Mouse (Mus musculus) mammary gland, adult 2 months (tissue): Measurements from ENCODE around the gene Gpr137. TPM values are rescaled to one million over a fixed set of nuclear protein-coding genes. Genes with fewer than 3 reads are reported as not detected.

Experiments used
- polyA plus RNA-seq: library from polyadenylated mRNA; depleted of rRNA; stranded (reverse); fragments of >200 nt; gene quantifications from 2 replicates; pipeline ENCODE4 v1.2.3, GENCODE M21; 2012; ENCODE audit warnings: low replicate concordance; rRNA removed

Gene Gpr137
- polyA plus RNA-seq: 97.2 and 124 TPM in 2 replicates

GRCm38 (mm10) chr19:6942249-6942691 is at the start of gene Gpr137:
Gpr137 (minus strand) TSS chr19:6942480.

GRCm38 (mm10) chr19:6987061-6987903 is 45.0 kb upstream of the Gpr137 start, which contains the start of gene Vegfb:
Vegfb (minus strand) TSS chr19:6987651.

GRCm38 (mm10) chr19:6980381-6981093 is 38.3 kb upstream of the Gpr137 start, which contains the start of gene Fkbp2:
Fkbp2 (minus strand) TSS chr19:6980501.

GRCm38 (mm10) chr19:6975537-6976521 is 33.5 kb upstream of the Gpr137 start, which contains the start of gene Plcb3:
Plcb3 (minus strand) TSS chr19:6976470.

GRCm38 (mm10) chr19:6974211-6975205 is 32.2 kb upstream of the Gpr137 start, which contains the start of gene Ppp1r14b:
Ppp1r14b (plus strand) TSS chr19:6974968.

GRCm38 (mm10) chr19:6941372-6942248 is 670 bp downstream of the Gpr137 start, which contains the start of gene Bad:
Bad (plus strand) TSS chr19:6941861.

GRCm38 (mm10) chr19:6934195-6934977 is 7.9 kb downstream of the Gpr137 start, which contains the start of gene Kcnk4:
Kcnk4 (minus strand) TSS chr19:6934515.

GRCm38 (mm10) chr19:6925307-6925573 is 17.0 kb downstream of the Gpr137 start, which contains the start of gene Catsperz:
Catsperz (minus strand) TSS chr19:6925380.

GRCm38 (mm10) chr19:6921647-6922567 is 20.4 kb downstream of the Gpr137 start, which contains the start of gene Esrra:
Esrra (minus strand) TSS chr19:6921813.

GRCm38 (mm10) chr19:6909507-6910289 is 32.6 kb downstream of the Gpr137 start, which contains the start of the genes Trmt112 and Prdx5:
Trmt112 (plus strand) TSS chr19:6909698.
Prdx5 (minus strand) TSS chr19:6910106.

Other genes starting within 250 kb of the Gpr137 start
- 29.2 and 54.2 TPM in 2 replicates for gene Rps6ka4, start 101.8 kb downstream of the Gpr137 start, polyA plus RNA-seq
- gene Ccdc88b, start 84.3 kb downstream of the Gpr137 start, polyA plus RNA-seq: 18.4 and 61.9 TPM in 2 replicates
- gene Trmt112, start 32.8 kb downstream of the Gpr137 start, polyA plus RNA-seq: 96.6 and 166 TPM in 2 replicates
- 110 and 125 TPM in 2 replicates for gene Prdx5, start 32.4 kb downstream of the Gpr137 start, polyA plus RNA-seq
- gene Esrra, start 20.7 kb downstream of the Gpr137 start, polyA plus RNA-seq: 79.8 and 98.9 TPM in 2 replicates
- gene Catsperz, start 17.1 kb downstream of the Gpr137 start, polyA plus RNA-seq: 0.30 and 0.69 TPM in 2 replicates
- 0.11 and 0.17 TPM in 2 replicates for gene Kcnk4, start 8.0 kb downstream of the Gpr137 start, polyA plus RNA-seq
- gene Bad, start 619 bp downstream of the Gpr137 start, polyA plus RNA-seq: 43.2 and 81.2 TPM in 2 replicates
- gene Ppp1r14b, start 32.5 kb upstream of the Gpr137 start, polyA plus RNA-seq: 86.1 and 130 TPM in 2 replicates
- 73.1 and 79.6 TPM in 2 replicates for gene Plcb3, start 34.0 kb upstream of the Gpr137 start, polyA plus RNA-seq
- gene Fkbp2, start 38.0 kb upstream of the Gpr137 start, polyA plus RNA-seq: 20.6 and 22.2 TPM in 2 replicates
- gene Vegfb, start 45.2 kb upstream of the Gpr137 start, polyA plus RNA-seq: 95.9 and 128 TPM in 2 replicates
- 55.4 and 59.2 TPM in 2 replicates for gene Dnajc4, start 50.1 kb upstream of the Gpr137 start, polyA plus RNA-seq
- gene Nudt22, start 53.6 kb upstream of the Gpr137 start, polyA plus RNA-seq: 39.2 and 39.4 TPM in 2 replicates
- gene Trpt1, start 53.7 kb upstream of the Gpr137 start, polyA plus RNA-seq: 16.4 and 21.2 TPM in 2 replicates
- gene Fermt3, start 77.0 kb upstream of the Gpr137 start, polyA plus RNA-seq: 50.9 and 104 TPM in 2 replicates
- gene Stip1, start 97.5 kb upstream of the Gpr137 start, polyA plus RNA-seq: 30.7 and 38.6 TPM in 2 replicates
- gene Macrod1, start 114.3 kb upstream of the Gpr137 start, polyA plus RNA-seq: 83.4 and 120 TPM in 2 replicates
- 0.16 and 0.17 TPM in 2 replicates for gene Flrt1, start 163.2 kb upstream of the Gpr137 start, polyA plus RNA-seq